Mouse (Mus musculus) heart, embryonic 11.5 days (tissue): ENCODE data around the gene Clic4. TPM values are rescaled to one million over a fixed set of nuclear protein-coding genes. Genes with fewer than 3 reads are reported as not detected.
A peak's percentile ranks its signal among the peaks of the same experiment; 100 is the strongest.

ENCODE experiments used
- ATAC-seq: fragments of 200-750 bp; cut with Nextera tagmentation; replicated peaks from 2 replicates; pipeline ENCODE4 v1.8.0; 2017; ENCODE audit warnings: moderate library complexity; ENCODE audit not compliant: insufficient number of reproducible peaks, low FRiP score, low TSS enrichment
- H3K27ac ChIP-seq: fragments of 300-500 bp; sonication (generic); 2 replicates; pipeline ENCODE4 v1.5.1; 2014; ENCODE audit warnings: mild to moderate bottlenecking, low read depth, low read length
- H3K27me3 ChIP-seq: fragments of 300-500 bp; sonication (generic); 2 replicates; pipeline ENCODE4 v1.6.1; 2014; ENCODE audit warnings: mild to moderate bottlenecking, low read length, mixed read lengths; ENCODE audit not compliant: control insufficient read depth, insufficient read depth
- H3K36me3 ChIP-seq: fragments of 300-500 bp; sonication (generic); 2 replicates; pipeline ENCODE4 v1.6.1; 2014; ENCODE audit warnings: mild to moderate bottlenecking, low read length, moderate library complexity, mixed read lengths; ENCODE audit not compliant: control insufficient read depth, insufficient read depth
- H3K4me1 ChIP-seq: fragments of 300-500 bp; sonication (generic); 2 replicates; pipeline ENCODE4 v1.6.1; 2014; ENCODE audit warnings: low read length; ENCODE audit not compliant: control insufficient read depth, insufficient read depth
- H3K4me2 ChIP-seq: fragments of 300-500 bp; sonication (generic); 2 replicates; pipeline ENCODE4 v1.6.1; 2014; ENCODE audit warnings: mild to moderate bottlenecking, moderate library complexity
- H3K4me3 ChIP-seq: fragments of 300-500 bp; sonication (generic); 2 replicates; pipeline ENCODE4 v1.5.1; 2014; ENCODE audit warnings: low read depth, low read length
- H3K9ac ChIP-seq: fragments of 300-500 bp; sonication (generic); 2 replicates; pipeline ENCODE4 v1.6.1; 2014; ENCODE audit warnings: mild to moderate bottlenecking, low read depth, low read length, moderate library complexity
- H3K9me3 ChIP-seq: fragments of 300-500 bp; sonication (generic); replicated peaks from 2 replicates; pipeline ENCODE4 v1.6.1; 2016; ENCODE audit warnings: low read length; ENCODE audit not compliant: control insufficient read depth
- WGBS: fragments of 180-500 bp; shearing (Covaris S2); extraction: QIAGEN DNeasy Blood & Tissue Kit; methylation state at CpG from one replicate; pipeline ENCODE4 v1.1.7; 2014; ENCODE audit not compliant: insufficient replicate concordance; 5-methylcytosine and 5-hydroxymethylcytosine counted together
- polyA plus RNA-seq: library from polyadenylated mRNA; unstranded; fragments of >200 nt; fragmentation: Nextera tagmentation; extraction: Ambion mirVana; gene quantifications from 2 replicates; pipeline ENCODE4 v1.2.1, GENCODE M21; 2014

Gene Clic4
- polyA plus RNA-seq, 1 experiment from 2014 or later: 156 TPM

GRCm38 (mm10) chr4:135231136-135231535 lies 41.5 kb downstream of the Clic4 start:
- Histone ChIP-seq H3K36me3 (peaks cover 3% of the 10 kb centered on the region; the same call in 1 of the 2 replicates), H3K27ac (peak overlapping the region; percentile 62), H3K9me3 (no peaks in the 10 kb centered on the region), H3K4me3 (no peak overlapping the region), H3K27me3 (no peaks in the 10 kb centered on the region), H3K4me1 (peaks cover 24% of the 10 kb centered on the region), H3K4me2 (no peak overlapping the region; the same call in 1 of the 2 replicates), H3K9ac (no peak overlapping the region)
- WGBS: 71% methylated on average over 3 of the region's 3 CpGs
- no peak for ATAC-seq

GRCm38 (mm10) chr4:135230661-135231060 lies 42.0 kb downstream of the Clic4 start:
- no peak overlapping the region; the same call in 1 of the 2 replicates for H3K4me2 ChIP-seq
- H3K4me3 ChIP-seq: no peak overlapping the region
- peaks cover 20% of the 10 kb centered on the region for H3K4me1 ChIP-seq
- WGBS: 54% methylated on average over 5 of the region's 5 CpGs
- H3K36me3 ChIP-seq: peaks cover 5% of the 10 kb centered on the region; the same call in 1 of the 2 replicates
- no peaks in the 10 kb centered on the region for H3K27me3 ChIP-seq
- H3K27ac ChIP-seq: peak overlapping the region; percentile 62; the same call in 1 of the 2 replicates
- H3K9ac ChIP-seq: no peak overlapping the region
- no peaks in the 10 kb centered on the region for H3K9me3 ChIP-seq
- no peak for ATAC-seq

- H3K4me2 ChIP-seq: no peak overlapping the region
- H3K9me3 ChIP-seq: no peaks in the 10 kb centered on the region
- no peak overlapping the region for H3K27ac ChIP-seq
- no peak overlapping the region for H3K4me3 ChIP-seq
- 72% methylated on average over 4 of the region's 4 CpGs for WGBS
- H3K36me3 ChIP-seq: peaks cover 7% of the 10 kb centered on the region; the same call in 1 of the 2 replicates
- peaks cover 13% of the 10 kb centered on the region for H3K4me1 ChIP-seq
- ATAC-seq: no peak
- H3K27me3 ChIP-seq: no peaks in the 10 kb centered on the region
- no peak overlapping the region for H3K9ac ChIP-seq
These were observed 42.7 kb downstream of the Clic4 start for GRCm38 (mm10) chr4:135229871-135230270.

GRCm38 (mm10) chr4:135228136-135228535 lies 44.5 kb downstream of the Clic4 start:
- H3K4me1 ChIP-seq: peaks cover 11% of the 10 kb centered on the region; the same call in 1 of the 2 replicates
- ATAC-seq: no peak
- 79% methylated on average over 3 of the region's 3 CpGs for WGBS
- H3K36me3 ChIP-seq: peaks cover 12% of the 10 kb centered on the region
- no peak overlapping the region for H3K9ac ChIP-seq
- H3K4me3 ChIP-seq: no peak overlapping the region
- no peaks in the 10 kb centered on the region for H3K9me3 ChIP-seq
- no peak overlapping the region for H3K27ac ChIP-seq
- no peak overlapping the region for H3K4me2 ChIP-seq
- H3K27me3 ChIP-seq: no peaks in the 10 kb centered on the region

GRCm38 (mm10) chr4:135226008-135226667 lies 46.5 kb downstream of the Clic4 start:
- H3K36me3 ChIP-seq: peaks cover 16% of the 10 kb centered on the region
- H3K27me3 ChIP-seq: no peaks in the 10 kb centered on the region
- peaks cover 20% of the 10 kb centered on the region for H3K4me1 ChIP-seq
- 0 out of 2 replicates have a peak overlapping the region, but pooled peaks have one; percentile 1 for H3K27ac ChIP-seq
- no peak overlapping the region for H3K4me2 ChIP-seq
- no peak overlapping the region for H3K4me3 ChIP-seq
- WGBS: 91% methylated on average over 12 of the region's 12 CpGs
- H3K9ac ChIP-seq: no peak overlapping the region
- ATAC-seq: no peak
- no peaks in the 10 kb centered on the region for H3K9me3 ChIP-seq

- Histone ChIP-seq H3K4me3 (no peak overlapping the region), H3K36me3 (peaks cover 23% of the 10 kb centered on the region), H3K27ac (no peak overlapping the region), H3K9me3 (no peaks in the 10 kb centered on the region), H3K27me3 (no peaks in the 10 kb centered on the region), H3K4me2 (no peak overlapping the region), H3K9ac (no peak overlapping the region), H3K4me1 (peaks cover 17% of the 10 kb centered on the region)
- 92% methylated on average over 9 of the region's 9 CpGs for WGBS
- ATAC-seq: no peak
These were observed 48.8 kb downstream of the Clic4 start for GRCm38 (mm10) chr4:135223808-135224207.

GRCm38 (mm10) chr4:135221632-135222407 lies 50.8 kb downstream of the Clic4 start:
- WGBS: 74% methylated on average over 12 of the region's 12 CpGs
- H3K9me3 ChIP-seq: no peaks in the 10 kb centered on the region
- no peaks in the 10 kb centered on the region for H3K27me3 ChIP-seq
- peaks cover 38% of the 10 kb centered on the region for H3K36me3 ChIP-seq
- no peak for ATAC-seq
- H3K4me1 ChIP-seq: peaks cover 17% of the 10 kb centered on the region
- no peak overlapping the region for H3K4me3 ChIP-seq
- H3K9ac ChIP-seq: no peak overlapping the region
- H3K27ac ChIP-seq: peak overlapping the region; percentile 2; the same call in 1 of the 2 replicates
- H3K4me2 ChIP-seq: no peak overlapping the region

GRCm38 (mm10) chr4:135220641-135221040 lies 52.0 kb downstream of the Clic4 start:
- no peak for ATAC-seq
- Histone ChIP-seq H3K4me1 (peaks cover 14% of the 10 kb centered on the region), H3K27me3 (no peaks in the 10 kb centered on the region), H3K4me2 (no peak overlapping the region), H3K9me3 (no peaks in the 10 kb centered on the region), H3K27ac (no peak overlapping the region), H3K9ac (no peak overlapping the region), H3K4me3 (no peak overlapping the region), H3K36me3 (peaks cover 42% of the 10 kb centered on the region)
- WGBS: 77% methylated on average over 3 of the region's 3 CpGs
